In the genomic region with DNA sequence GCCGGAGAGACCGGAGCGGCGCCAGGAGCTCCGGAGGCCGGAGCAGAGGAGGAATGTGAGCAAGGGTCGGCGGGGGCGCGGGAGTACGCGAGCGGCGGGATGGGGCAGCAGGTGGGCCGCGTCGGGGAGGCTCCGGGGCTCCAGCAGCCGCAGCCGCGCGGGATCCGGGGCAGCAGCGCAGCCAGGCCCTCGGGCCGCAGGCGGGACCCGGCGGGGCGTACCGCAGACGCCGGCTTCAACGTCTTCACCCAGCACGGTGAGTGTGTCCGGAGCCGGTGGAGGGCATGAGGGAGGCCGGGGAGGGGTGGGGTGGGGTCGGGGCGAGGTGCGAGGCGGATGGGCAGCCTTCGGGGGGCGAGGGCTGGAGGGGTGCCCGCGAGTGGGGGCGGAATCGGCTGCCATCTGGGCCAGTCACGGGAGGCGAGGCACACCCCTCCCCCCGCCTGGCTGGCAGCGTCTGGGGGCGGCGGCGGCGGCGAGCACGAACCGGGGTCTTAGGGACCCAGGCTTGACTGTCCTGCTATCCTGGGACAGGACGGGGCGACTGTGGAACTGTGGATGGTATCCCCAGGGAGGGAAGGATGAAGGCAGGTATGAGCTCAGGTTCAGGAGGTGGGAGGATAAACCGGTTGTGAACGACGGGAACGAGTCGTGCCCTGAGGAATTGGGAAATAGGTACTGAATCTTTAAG, we compare ENCODE assay signal across 8 mouse cellular contexts. TPM values are rescaled to one million over a fixed set of nuclear protein-coding genes. Genes with fewer than 3 reads are reported as not detected.
DNase-seq lines count a peak whose midpoint lies in the region; ATAC-seq lines count a peak whose summit lies in the region.

No protein-coding gene starts in this region.

- H3K9ac ChIP-seq in forebrain, embryonic 13.5 days: peak overlapping the region; percentile 95
- H3K9ac ChIP-seq in lung, embryonic 15.5 days: peak overlapping the region; percentile 97

- H3K9me3 ChIP-seq in forebrain, embryonic 13.5 days (replicated peaks): no peaks in the 10 kb centered on the region
- H3K9me3 ChIP-seq in lung, embryonic 15.5 days: no peaks in the 10 kb centered on the region

- no peaks in the 10 kb centered on the region for H3K36me3 ChIP-seq in forebrain, embryonic 13.5 days (ENCODE audit: poor library complexity, severe bottlenecking)
- H3K36me3 ChIP-seq in lung, embryonic 15.5 days: no peaks in the 10 kb centered on the region

- peaks cover 15% of the 10 kb centered on the region for H3K4me1 ChIP-seq in forebrain, embryonic 13.5 days
- peaks cover 12% of the 10 kb centered on the region for H3K4me1 ChIP-seq in lung, embryonic 15.5 days

- peak; percentile 37 for DNase-seq in ES-CJ7 (ENCODE audit: low read depth, low spot score)
- peak; percentile 13 for DNase-seq in heart, postnatal 25 days (ENCODE audit: low spot score)
- peak; percentile 36 to 46 for DNase-seq in layer of hippocampus, adult 8-10 months (ENCODE audit: low spot score in 2 of 2)
- DNase-seq in ovary, postnatal 14 days (ENCODE audit: low spot score): peak; percentile 24
- DNase-seq in thymus, postnatal 25 days: peak; percentile 68

- intact Hi-C loops in heart, postnatal 25 days (cut with DNase I): loop anchor here (5.0 kb wide), 1 partner anchor 113 kb away; a partner anchor contains a TSS

- peak overlapping the region; percentile 89 for H3K4me3 ChIP-seq in forebrain, embryonic 13.5 days
- peak overlapping the region; percentile 97 for H3K4me3 ChIP-seq in lung, embryonic 15.5 days

- peak overlapping the region; percentile 68 for H3K4me2 ChIP-seq in forebrain, embryonic 13.5 days
- peak overlapping the region; percentile 68 for H3K4me2 ChIP-seq in lung, embryonic 15.5 days

- peak; percentile 31 for ATAC-seq in cerebellum, adult (ENCODE audit: insufficient number of reproducible peaks, low FRiP score, low TSS enrichment)
- ATAC-seq in forebrain, embryonic 13.5 days: peak; percentile 66
- peak; percentile 65 for ATAC-seq in lung, embryonic 15.5 days (ENCODE audit: borderline replicate concordance, extremely low read depth, low FRiP score, low TSS enrichment)

- peak overlapping the region; percentile 98 for H3K27ac ChIP-seq in forebrain, embryonic 13.5 days
- H3K27ac ChIP-seq in lung, embryonic 15.5 days: peak overlapping the region; percentile 94

- under 1% methylated on average over 36 of the region's 66 CpGs for WGBS in forebrain, embryonic 13.5 days
- under 1% methylated on average over 52 of the region's 66 CpGs for WGBS in lung, embryonic 15.5 days

- no peaks in the 10 kb centered on the region; the same call in 1 of the 2 replicates for H3K27me3 ChIP-seq in forebrain, embryonic 13.5 days
- H3K27me3 ChIP-seq in lung, embryonic 15.5 days: no peaks in the 10 kb centered on the region

RNA-seq across cellular contexts. Expression of a gene that starts 0.5 kb away (rescaled TPM):
- polyA plus RNA-seq in forebrain, embryonic 13.5 days (2015; fragmentation: Nextera tagmentation; extraction: Ambion mirVana): 5.8 and 6.5 TPM in 2 replicates
- total RNA-seq in heart, postnatal 25 days (2021): 10 to 100 TPM; 19.7 to 23.5 TPM
- total RNA-seq in layer of hippocampus, adult 8-10 months (2022): 10 to 100 TPM; 76.6 to 82.4 (median 79.9) TPM
- polyA plus RNA-seq in lung, embryonic 15.5 days (2015; fragmentation: Nextera tagmentation; extraction: Ambion mirVana): 3.2 and 3.9 TPM in 2 replicates

RNA-seq across cellular contexts. Expression of a gene that starts 35.3 kb away (rescaled TPM):
- polyA plus RNA-seq in forebrain, embryonic 13.5 days (2015; fragmentation: Nextera tagmentation; extraction: Ambion mirVana): 0.71 and 0.75 TPM in 2 replicates
- total RNA-seq in heart, postnatal 25 days (2021): 10 to 100 TPM; 47.4 to 53.4 TPM
- total RNA-seq in layer of hippocampus, adult 8-10 months (2022): 10 to 100 TPM; 39.0 to 49.4 (median 43.5) TPM
- polyA plus RNA-seq in lung, embryonic 15.5 days (2015; fragmentation: Nextera tagmentation; extraction: Ambion mirVana): 0.25 and 0.27 TPM in 2 replicates

Comparison
In these comparisons a context has a peak if more than half of its experiments do, and no peak if none do; other contexts are left out.
1. Peak in every context shown above with its lines: DNase-seq, ATAC-seq, H3K4me3 ChIP-seq and H3K27ac ChIP-seq.
2. DNase-seq: peak in every context shown above with its lines; median percentile 68 in thymus, postnatal 25 days; 41 in layer of hippocampus, adult 8-10 months; 37 in ES-CJ7; 24 in ovary, postnatal 14 days; 13 in heart, postnatal 25 days.